16 mouse cellular contexts compared by ENCODE assay signal in genomic region chrX:140980163-140980562, GRCm38 (mm10). TPM values are rescaled to one million over a fixed set of nuclear protein-coding genes. Genes with fewer than 3 reads are reported as not detected.
A peak's percentile ranks its signal among the peaks of the same experiment; 100 is the strongest.
DNase-seq lines count a peak whose midpoint lies in the region; ATAC-seq and TF ChIP-seq lines count a peak whose summit lies in the region.
"Had no signal": no experiment of that assay in that cellular context is flagged by ENCODE, and none has a peak within 500 bp of the region (broad histone marks: within the 10 kb centered on the region; RNA-seq: fewer than 3 reads in every experiment).

No protein-coding gene starts in this region.

- DNase-seq in embryonic facial prominence, embryonic 10.5 days (ENCODE audit: low spot score): no peak
- peak; percentile 2 for DNase-seq in kidney, adult 2 months
- no peak for DNase-seq in kidney, postnatal 14 days
- DNase-seq in CH12.LX (ENCODE audit: extremely low read depth): peak; percentile 23
- no peak for DNase-seq in liver
- no peak for DNase-seq in stomach, postnatal 0 days (ENCODE audit: low spot score)
- DNase-seq: B cell, adult 2 months; cerebellum, adult 2 months; cerebellum, postnatal 10 days; gastrocnemius, postnatal 36 days had no signal

- TF ChIP-seq RAD21 in CH12.LX (IDR thresholded peaks at IDR 0.05; ENCODE audit: low read depth, low read length): no peak

- H3K4me1 ChIP-seq in embryonic facial prominence, embryonic 13.5 days: peaks cover 5% of the 10 kb centered on the region; the same call in 1 of the 2 replicates
- H3K4me1 ChIP-seq in embryonic facial prominence, embryonic 10.5 days: peaks cover 27% of the 10 kb centered on the region
- peaks cover 21% of the 10 kb centered on the region; the same call in 1 of the 2 replicates for H3K4me1 ChIP-seq in kidney, adult 2 months (ENCODE audit: control insufficient read depth, insufficient read depth, low read length)
- H3K4me1 ChIP-seq in CH12.LX (ENCODE audit: control insufficient read depth in 1 of 2, insufficient read depth in 2 of 2): peaks cover 11 to 59% of the 10 kb centered on the region in 2 experiments
- H3K4me1 ChIP-seq in limb, embryonic 13.5 days: peaks cover 13% of the 10 kb centered on the region; the same call in 1 of the 2 replicates
- no peaks in the 10 kb centered on the region for H3K4me1 ChIP-seq in stomach, postnatal 0 days (replicated peaks; ENCODE audit: control insufficient read depth, insufficient read depth)
- H3K4me1 ChIP-seq: forebrain, embryonic 12.5 days; hindbrain, embryonic 15.5 days had no signal

- no peaks in the 10 kb centered on the region for H3K9me3 ChIP-seq in embryonic facial prominence, embryonic 13.5 days
- no peaks in the 10 kb centered on the region for H3K9me3 ChIP-seq in embryonic facial prominence, embryonic 10.5 days
- H3K9me3 ChIP-seq in CH12.LX (replicated peaks; ENCODE audit: low read length): no peaks in the 10 kb centered on the region
- H3K9me3 ChIP-seq in limb, embryonic 13.5 days: no peaks in the 10 kb centered on the region
- H3K9me3 ChIP-seq in stomach, postnatal 0 days (ENCODE audit: control insufficient read depth, low read length): no peaks in the 10 kb centered on the region
- H3K9me3 ChIP-seq: forebrain, embryonic 12.5 days; heart, embryonic 13.5 days; hindbrain, embryonic 15.5 days had no signal

- TF ChIP-seq EP300 in CH12.LX (IDR thresholded peaks at IDR 0.05; ENCODE audit: low read length): peak; percentile 49; the same call in 1 of the 2 replicates
- TF ChIP-seq EP300 in stomach, postnatal 0 days (optimal IDR thresholded peaks at IDR 0.05): no peak

- peaks cover 66% of the 10 kb centered on the region for H3K27me3 ChIP-seq in embryonic facial prominence, embryonic 13.5 days
- peaks cover 99% of the 10 kb centered on the region for H3K27me3 ChIP-seq in embryonic facial prominence, embryonic 10.5 days (replicated peaks; ENCODE audit: low read depth, poor library complexity, severe bottlenecking)
- no peaks in the 10 kb centered on the region for H3K27me3 ChIP-seq in kidney, adult 2 months (replicated peaks; ENCODE audit: control insufficient read depth, insufficient read depth, low read length)
- H3K27me3 ChIP-seq in CH12.LX (replicated peaks): no peaks in the 10 kb centered on the region
- H3K27me3 ChIP-seq in limb, embryonic 13.5 days: peaks cover 50% of the 10 kb centered on the region
- no peaks in the 10 kb centered on the region for H3K27me3 ChIP-seq in stomach, postnatal 0 days (ENCODE audit: control insufficient read depth, insufficient read depth, low read length)

- dilution Hi-C loops in CH12.LX (cut with MboI; ENCODE audit: extremely low pct_ligation_motif_present, extremely low pct_unique_long_range_greater_than_20kb, low sequenced_read_pairs): no loop called here

- H3K9ac ChIP-seq in embryonic facial prominence, embryonic 13.5 days: no peak overlapping the region
- no peak overlapping the region for H3K9ac ChIP-seq in CH12.LX (ENCODE audit: insufficient read depth, low read depth)
- H3K9ac ChIP-seq in limb, embryonic 13.5 days: no peak overlapping the region
- no peak overlapping the region for H3K9ac ChIP-seq in stomach, postnatal 0 days (ENCODE audit: low read length)
- H3K9ac ChIP-seq: forebrain, embryonic 12.5 days; heart, embryonic 13.5 days; hindbrain, embryonic 15.5 days had no signal

- no peak for TF ChIP-seq CTCF in kidney, adult 2 months (conservative IDR thresholded peaks at IDR 0.05; ENCODE audit: insufficient read depth, insufficient read length, low read depth, low read length)
- no peak for TF ChIP-seq CTCF in CH12.LX (conservative IDR thresholded peaks at IDR 0.05 in 1 of 2, IDR thresholded peaks at IDR 0.05 in 1 of 2; ENCODE audit: low read depth in 2 of 2, low read length in 2 of 2)
- TF ChIP-seq CTCF in stomach, postnatal 0 days (IDR thresholded peaks at IDR 0.05; ENCODE audit: low read depth): no peak

- ATAC-seq in embryonic facial prominence, embryonic 13.5 days (ENCODE audit: insufficient number of reproducible peaks, insufficient read depth, low FRiP score, low TSS enrichment, low read depth): no peak
- no peak for ATAC-seq in limb, embryonic 13.5 days (ENCODE audit: low FRiP score, low read depth)
- ATAC-seq in stomach, postnatal 0 days (ENCODE audit: low FRiP score, low TSS enrichment): no peak
- ATAC-seq: CD4-positive, CD25-positive, alpha-beta regulatory T cell, adult 4 months had no signal

- H3K4me2 ChIP-seq in embryonic facial prominence, embryonic 13.5 days: no peak overlapping the region
- H3K4me2 ChIP-seq in CH12.LX (ENCODE audit: insufficient read depth, low read depth, poor library complexity, severe bottlenecking): 0 out of 2 replicates have a peak overlapping the region, but pooled peaks have one; percentile 8
- H3K4me2 ChIP-seq in limb, embryonic 13.5 days (replicated peaks): no peak overlapping the region
- H3K4me2 ChIP-seq in stomach, postnatal 0 days (replicated peaks; ENCODE audit: low read depth): no peak overlapping the region
- H3K4me2 ChIP-seq: forebrain, embryonic 12.5 days; heart, embryonic 13.5 days; hindbrain, embryonic 15.5 days had no signal

- H3K27ac ChIP-seq in embryonic facial prominence, embryonic 13.5 days: peak overlapping the region; percentile 64
- H3K27ac ChIP-seq in embryonic facial prominence, embryonic 10.5 days (replicated peaks): no peak overlapping the region
- H3K27ac ChIP-seq in kidney, adult 2 months (ENCODE audit: insufficient read depth, low read depth, low read length): 0 out of 2 replicates have a peak overlapping the region, but pooled peaks have one; percentile 16
- H3K27ac ChIP-seq in CH12.LX (ENCODE audit: insufficient read depth, low read depth): no peak overlapping the region
- peak overlapping the region; percentile 33; the same call in 1 of the 2 replicates for H3K27ac ChIP-seq in limb, embryonic 13.5 days
- H3K27ac ChIP-seq in stomach, postnatal 0 days (replicated peaks): no peak overlapping the region
- H3K27ac ChIP-seq: forebrain, embryonic 12.5 days; heart, embryonic 13.5 days; hindbrain, embryonic 15.5 days had no signal

- H3K79me2 ChIP-seq in CH12.LX (replicated peaks; ENCODE audit: control insufficient read depth, extremely low read depth, insufficient read depth, poor library complexity, severe bottlenecking): peaks cover 4% of the 10 kb centered on the region; the same call in 1 of the 2 replicates

- in situ Hi-C loops in CH12.LX (cut with MboI; ENCODE audit: low pct_ligation_motif_present, low pct_unique_long_range_greater_than_20kb, low sequenced_read_pairs): no loop called here

- H3K36me3 ChIP-seq in embryonic facial prominence, embryonic 13.5 days: no peaks in the 10 kb centered on the region
- no peaks in the 10 kb centered on the region for H3K36me3 ChIP-seq in embryonic facial prominence, embryonic 10.5 days (replicated peaks)
- H3K36me3 ChIP-seq in kidney, adult 2 months (ENCODE audit: control insufficient read depth, insufficient read depth, low read length): no peaks in the 10 kb centered on the region
- H3K36me3 ChIP-seq in CH12.LX (replicated peaks in 1 of 2; ENCODE audit: control insufficient read depth in 1 of 2, insufficient read depth in 1 of 2, low read length in 1 of 2): no peaks in the 10 kb centered on the region
- H3K36me3 ChIP-seq in limb, embryonic 13.5 days: no peaks in the 10 kb centered on the region
- no peaks in the 10 kb centered on the region for H3K36me3 ChIP-seq in stomach, postnatal 0 days (ENCODE audit: control insufficient read depth, insufficient read depth, low read length)
- H3K36me3 ChIP-seq: forebrain, embryonic 12.5 days; heart, embryonic 13.5 days; hindbrain, embryonic 15.5 days had no signal

- 61% methylated on average over 4 of the region's 4 CpGs for WGBS in embryonic facial prominence, embryonic 13.5 days
- 54% methylated on average over 4 of the region's 4 CpGs for WGBS in embryonic facial prominence, embryonic 10.5 days
- 73% methylated on average over 4 of the region's 4 CpGs for WGBS in kidney, adult 2 months
- WGBS in limb, embryonic 13.5 days: 56% methylated on average over 4 of the region's 4 CpGs
- 62% methylated on average over 4 of the region's 4 CpGs for WGBS in stomach, postnatal 0 days

- no peak overlapping the region for H3K4me3 ChIP-seq in embryonic facial prominence, embryonic 13.5 days
- no peak overlapping the region for H3K4me3 ChIP-seq in embryonic facial prominence, embryonic 10.5 days
- no peak overlapping the region for H3K4me3 ChIP-seq in kidney, adult 2 months (ENCODE audit: insufficient read depth, low read depth, low read length)
- peak overlapping the region in 1 of 3 experiments; percentile 19 for H3K4me3 ChIP-seq in CH12.LX (replicated peaks in 1 of 3; ENCODE audit: low read depth in 2 of 3, low read length in 2 of 3, poor library complexity in 1 of 3)
- no peak overlapping the region for H3K4me3 ChIP-seq in limb, embryonic 13.5 days
- no peak overlapping the region for H3K4me3 ChIP-seq in stomach, postnatal 0 days (ENCODE audit: low read depth, low read length)
- H3K4me3 ChIP-seq: forebrain, embryonic 12.5 days; heart, embryonic 13.5 days; hindbrain, embryonic 15.5 days had no signal

- no peak for TF ChIP-seq POLR2A in kidney, adult 2 months (IDR thresholded peaks at IDR 0.05; ENCODE audit: low read depth, low read length)
- TF ChIP-seq POLR2A in CH12.LX (IDR thresholded peaks at IDR 0.05; ENCODE audit: low read depth, low read length): no peak

TF ChIP-seq in CH12.LX, 34 proteins besides CTCF, POLR2A, EP300 and RAD21 (continues in another document):
- TF ChIP-seq BHLHE40 (IDR thresholded peaks at IDR 0.05; ENCODE audit: low read depth, low read length): peak; percentile 70
- TF ChIP-seq ETS1 (conservative IDR thresholded peaks at IDR 0.05; ENCODE audit: low read depth, low read length): peak; percentile 66

RNA-seq across cellular contexts. Expression of gene Atg4a, which starts 23.5 kb away (rescaled TPM):
- 17.6 and 18.1 TPM in 2 replicates for polyA plus RNA-seq in embryonic facial prominence, embryonic 13.5 days (2015; fragmentation: Nextera tagmentation; extraction: Ambion mirVana)
- polyA plus RNA-seq in embryonic facial prominence, embryonic 10.5 days (2016; fragmentation: Nextera tagmentation; extraction: Ambion mirVana): 12.3 and 14.7 TPM in 2 replicates
- polyA plus RNA-seq in kidney, adult 2 months (2012; rRNA removed): 4.5 and 6.0 TPM in 2 replicates
- total RNA-seq in CH12.LX (2012; rRNA removed) (20.9 and 22.5 TPM in 2 replicates), CH12.LX (2014; rRNA removed) (55.7 and 59.9 TPM in 2 replicates)
- 15.7 and 17.1 TPM in 2 replicates for polyA plus RNA-seq in CH12.LX (2012; ENCODE audit: insufficient read length, low read depth)
- polyA plus RNA-seq in limb, embryonic 13.5 days (2015; fragmentation: Nextera tagmentation; extraction: Ambion mirVana): 21.5 and 22.3 TPM in 2 replicates
- 17.5 and 18.4 TPM in 2 replicates for polyA plus RNA-seq in stomach, postnatal 0 days (2015; fragmentation: Nextera tagmentation; extraction: Ambion mirVana)

RNA-seq across cellular contexts. Expression of gene Psmd10, which starts 23.6 kb away (rescaled TPM):
- 39.5 and 43.3 TPM in 2 replicates for polyA plus RNA-seq in embryonic facial prominence, embryonic 13.5 days (2015; fragmentation: Nextera tagmentation; extraction: Ambion mirVana)
- 52.7 and 55.4 TPM in 2 replicates for polyA plus RNA-seq in embryonic facial prominence, embryonic 10.5 days (2016; fragmentation: Nextera tagmentation; extraction: Ambion mirVana)
- polyA plus RNA-seq in kidney, adult 2 months (2012; rRNA removed): 7.9 and 11.0 TPM in 2 replicates
- total RNA-seq in CH12.LX (2012; rRNA removed) (47.9 and 48.0 TPM in 2 replicates), CH12.LX (2014; rRNA removed) (64.1 and 69.2 TPM in 2 replicates)
- polyA plus RNA-seq in CH12.LX (2012; ENCODE audit: insufficient read length, low read depth): 47.3 and 49.3 TPM in 2 replicates
- 42.3 and 47.5 TPM in 2 replicates for polyA plus RNA-seq in limb, embryonic 13.5 days (2015; fragmentation: Nextera tagmentation; extraction: Ambion mirVana)
- 29.8 and 32.3 TPM in 2 replicates for polyA plus RNA-seq in stomach, postnatal 0 days (2015; fragmentation: Nextera tagmentation; extraction: Ambion mirVana)

Comparison
In these comparisons a context has a peak if more than half of its experiments do, and no peak if none do; other contexts are left out.
1. H3K27ac ChIP-seq: peak in embryonic facial prominence, embryonic 13.5 days (single experiment), kidney, adult 2 months (single experiment) and limb, embryonic 13.5 days (single experiment); none in embryonic facial prominence, embryonic 10.5 days (single experiment), CH12.LX (single experiment) and stomach, postnatal 0 days (single experiment).
2. DNase-seq: peak in kidney, adult 2 months (single experiment) and CH12.LX (single experiment); none in embryonic facial prominence, embryonic 10.5 days (single experiment), kidney, postnatal 14 days (single experiment), liver (single experiment) and stomach, postnatal 0 days (single experiment).